Mouse (Mus musculus): ENCODE data around the gene Mettl22. TPM values are rescaled to one million over a fixed set of nuclear protein-coding genes. Genes with fewer than 3 reads are reported as not detected.
A peak's percentile ranks its signal among the peaks of the same experiment; 100 is the strongest.

The Mettl22 gene
- polyA plus RNA-seq, 1 experiment from 2014 or later: 54.2 TPM

DNA sequence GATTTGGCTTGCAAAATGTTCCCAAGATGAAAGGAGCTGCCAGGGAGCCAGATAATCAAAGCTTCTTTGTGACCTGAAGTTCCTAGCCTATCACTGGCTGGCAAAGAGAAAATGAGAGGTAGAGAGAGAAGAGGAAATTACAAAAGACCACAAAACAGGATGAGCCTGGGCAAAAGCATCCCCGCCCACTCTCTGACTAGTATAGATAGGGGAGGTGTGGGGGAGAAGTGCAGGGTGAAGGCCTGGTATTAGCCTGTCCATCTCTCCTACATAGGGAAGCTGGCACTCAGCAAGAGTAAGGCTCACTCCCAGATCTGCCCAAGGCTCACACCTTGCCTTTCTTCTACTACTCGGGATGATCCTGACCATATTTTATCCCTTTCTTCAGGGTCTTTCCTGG lies 15.4 kb upstream of the Mettl22 start:
- no peak overlapping the region for H3K4me2 ChIP-seq
- H3K9me3 ChIP-seq (replicated peaks): no peaks in the 10 kb centered on the region
- no peaks in the 10 kb centered on the region for H3K36me3 ChIP-seq
- WGBS: 56% methylated on average over 2 of the region's 2 CpGs
- H3K9ac ChIP-seq (replicated peaks): no peak overlapping the region
- no peak for ATAC-seq (ENCODE audit: low FRiP score)
- no peak overlapping the region for H3K27ac ChIP-seq (replicated peaks)
- no peak overlapping the region for H3K4me3 ChIP-seq (replicated peaks)
- no peaks in the 10 kb centered on the region for H3K4me1 ChIP-seq
- H3K27me3 ChIP-seq (replicated peaks): no peaks in the 10 kb centered on the region

DNA sequence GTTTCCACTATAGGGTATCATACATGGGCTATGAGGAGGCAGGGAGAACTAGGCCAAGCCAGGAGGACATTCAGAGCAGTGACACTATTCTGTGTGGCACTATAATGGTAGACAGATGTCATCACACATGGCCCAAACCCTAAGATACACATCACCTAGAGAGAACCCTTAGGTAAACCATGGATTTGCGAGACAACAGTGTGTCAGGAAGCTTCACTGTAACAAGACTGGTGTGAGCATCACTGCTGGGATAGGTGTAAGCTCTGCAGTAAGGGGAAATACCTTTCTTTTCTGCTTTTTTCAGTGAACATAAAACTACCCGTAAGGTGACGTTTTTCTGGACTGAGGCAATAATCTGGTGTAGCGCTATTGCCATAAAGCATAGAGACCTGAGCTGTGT lies 12.2 kb upstream of the Mettl22 start:
- 96% methylated on average over 4 of the region's 4 CpGs for WGBS
- H3K4me3 ChIP-seq (replicated peaks): no peak overlapping the region
- no peak for ATAC-seq (ENCODE audit: low FRiP score)

DNA sequence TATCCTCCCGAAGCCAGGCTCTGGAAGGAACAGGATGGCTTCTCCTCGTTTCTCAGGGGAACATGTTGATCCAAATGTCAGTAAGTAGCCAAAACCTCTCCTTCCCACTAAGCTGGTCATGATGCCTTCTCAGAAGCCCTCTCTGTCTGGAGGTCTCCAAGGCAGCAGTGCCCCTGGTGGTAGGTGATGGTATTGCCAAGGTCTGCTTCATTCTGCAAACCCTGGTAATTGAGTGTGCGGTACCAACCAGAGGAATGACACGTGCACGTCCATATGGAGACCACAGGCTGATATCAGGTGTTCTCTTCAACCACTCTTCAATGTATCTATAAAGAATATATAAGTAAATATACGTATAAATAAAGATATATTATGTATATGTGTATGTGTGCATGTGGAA lies 11.5 kb upstream of the Mettl22 start:
- no peak for ATAC-seq (ENCODE audit: low FRiP score)
- Histone ChIP-seq H3K9ac (replicated peaks) (no peak overlapping the region), H3K9me3 (replicated peaks) (no peaks in the 10 kb centered on the region), H3K4me2 (no peak overlapping the region), H3K27ac (replicated peaks) (no peak overlapping the region), H3K27me3 (replicated peaks) (no peaks in the 10 kb centered on the region), H3K4me1 (no peaks in the 10 kb centered on the region), H3K36me3 (no peaks in the 10 kb centered on the region), H3K4me3 (replicated peaks) (no peak overlapping the region)
- WGBS: 37% methylated on average over 6 of the region's 6 CpGs

More for the DNA sequence above, 12.2 kb upstream of the Mettl22 start:
- no peak overlapping the region for H3K9ac ChIP-seq (replicated peaks)
- H3K36me3 ChIP-seq: no peaks in the 10 kb centered on the region
- no peaks in the 10 kb centered on the region for H3K4me1 ChIP-seq
- no peaks in the 10 kb centered on the region for H3K27me3 ChIP-seq (replicated peaks)
- H3K9me3 ChIP-seq (replicated peaks): no peaks in the 10 kb centered on the region
- H3K27ac ChIP-seq (replicated peaks): no peak overlapping the region
- H3K4me2 ChIP-seq: no peak overlapping the region

DNA sequence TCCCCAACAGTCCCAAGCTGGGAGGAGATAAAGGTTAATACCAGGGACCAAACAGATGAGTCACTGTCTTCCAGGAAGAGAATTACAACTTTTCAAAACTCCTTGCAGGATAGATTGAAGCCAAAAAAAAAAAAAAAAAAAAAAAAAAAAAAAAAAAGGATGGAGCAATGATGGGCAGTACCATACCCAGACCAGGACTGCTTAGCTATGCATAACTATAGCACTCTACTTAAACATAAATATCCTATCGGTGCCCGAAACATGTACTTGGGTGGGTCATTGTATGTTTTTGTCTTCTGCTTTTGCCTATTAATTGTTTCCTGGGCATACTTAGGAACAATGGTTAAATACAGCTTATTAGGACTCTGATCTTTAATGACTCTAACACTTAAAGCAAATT lies 456 bp upstream of the Mettl22 start:
- H3K4me1 ChIP-seq: peaks cover 14% of the 10 kb centered on the region

DNA sequence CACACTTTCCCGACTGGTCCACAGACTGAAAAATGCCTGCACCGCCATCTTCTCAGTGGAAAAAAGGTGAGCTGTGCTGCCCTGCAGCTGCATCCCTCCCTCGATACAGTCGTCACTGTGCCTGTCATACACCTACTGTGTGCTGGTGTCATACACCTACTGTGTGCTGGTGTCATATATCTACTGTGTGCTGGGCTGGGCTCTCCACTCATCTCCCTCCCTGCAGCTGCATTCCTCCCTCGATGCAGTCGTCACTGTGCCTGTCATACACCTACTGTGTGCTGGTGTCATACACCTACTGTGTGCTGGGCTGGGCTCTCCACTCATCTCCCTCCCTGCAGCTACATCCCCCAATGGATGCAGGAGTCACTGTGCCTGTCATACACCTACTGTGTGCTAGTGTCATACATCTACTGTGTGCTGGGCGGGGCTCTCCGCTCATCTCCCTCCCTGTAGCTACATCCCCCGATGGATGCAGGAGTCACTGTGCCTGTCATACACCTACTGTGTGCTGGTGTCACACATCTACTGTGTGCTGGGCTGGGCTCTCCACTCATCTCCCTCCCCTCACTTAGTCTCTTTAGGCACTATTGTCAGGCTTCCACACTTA lies 16.9 kb downstream of the Mettl22 start:
- H3K9ac ChIP-seq (replicated peaks): no peak overlapping the region
- 96% methylated on average over 9 of the region's 9 CpGs for WGBS
- H3K27ac ChIP-seq (replicated peaks): no peak overlapping the region
- no peaks in the 10 kb centered on the region for H3K27me3 ChIP-seq (replicated peaks)
- H3K36me3 ChIP-seq: peaks cover 51% of the 10 kb centered on the region
- peaks cover 11% of the 10 kb centered on the region for H3K4me1 ChIP-seq
- H3K4me2 ChIP-seq: no peak overlapping the region
- no peak for ATAC-seq (ENCODE audit: low FRiP score)
- no peak overlapping the region for H3K4me3 ChIP-seq (replicated peaks)
- no peaks in the 10 kb centered on the region for H3K9me3 ChIP-seq (replicated peaks)

More for the DNA sequence above, 456 bp upstream of the Mettl22 start:
- peak overlapping the region; percentile 89 for H3K4me2 ChIP-seq
- no peaks in the 10 kb centered on the region; the same call in 1 of the 2 replicates for H3K27me3 ChIP-seq (replicated peaks)
- no peak overlapping the region for H3K9ac ChIP-seq (replicated peaks)
- H3K36me3 ChIP-seq: no peaks in the 10 kb centered on the region
- peak; percentile 68; the same call in 1 of the 2 replicates for ATAC-seq (ENCODE audit: low FRiP score)
- no peaks in the 10 kb centered on the region for H3K9me3 ChIP-seq (replicated peaks)
- peak overlapping the region; percentile 81 for H3K4me3 ChIP-seq (replicated peaks)
- H3K27ac ChIP-seq (replicated peaks): no peak overlapping the region
- 81% methylated on average over 2 of the region's 2 CpGs for WGBS

DNA sequence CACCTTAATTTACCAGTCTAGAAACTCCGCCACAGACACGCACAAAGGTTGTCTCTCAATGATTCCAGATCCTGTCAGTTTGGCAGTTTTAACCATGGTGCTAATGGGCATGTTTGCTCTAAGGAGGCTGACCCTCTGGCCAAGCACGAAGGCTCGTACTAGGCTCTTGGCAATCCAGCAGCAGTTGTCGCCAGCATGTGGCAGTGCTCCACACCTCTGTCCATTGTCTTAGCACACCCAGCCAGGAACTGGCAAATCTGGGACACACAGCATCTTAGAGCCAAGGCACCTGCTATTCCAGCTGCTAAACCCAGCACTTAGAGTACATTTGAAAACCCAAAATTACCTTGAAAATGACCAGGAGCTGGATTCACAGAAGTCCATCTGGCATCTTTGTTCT lies 18.8 kb downstream of the Mettl22 start:
- Histone ChIP-seq H3K9ac (replicated peaks) (no peak overlapping the region), H3K27ac (replicated peaks) (no peak overlapping the region), H3K36me3 (peaks cover 34% of the 10 kb centered on the region), H3K4me2 (no peak overlapping the region), H3K27me3 (replicated peaks) (no peaks in the 10 kb centered on the region; the same call in 1 of the 2 replicates), H3K9me3 (replicated peaks) (no peaks in the 10 kb centered on the region), H3K4me3 (replicated peaks) (no peak overlapping the region), H3K4me1 (peaks cover 11% of the 10 kb centered on the region)
- ATAC-seq (ENCODE audit: low FRiP score): no peak
- WGBS: 72% methylated on average over 5 of the region's 5 CpGs

DNA sequence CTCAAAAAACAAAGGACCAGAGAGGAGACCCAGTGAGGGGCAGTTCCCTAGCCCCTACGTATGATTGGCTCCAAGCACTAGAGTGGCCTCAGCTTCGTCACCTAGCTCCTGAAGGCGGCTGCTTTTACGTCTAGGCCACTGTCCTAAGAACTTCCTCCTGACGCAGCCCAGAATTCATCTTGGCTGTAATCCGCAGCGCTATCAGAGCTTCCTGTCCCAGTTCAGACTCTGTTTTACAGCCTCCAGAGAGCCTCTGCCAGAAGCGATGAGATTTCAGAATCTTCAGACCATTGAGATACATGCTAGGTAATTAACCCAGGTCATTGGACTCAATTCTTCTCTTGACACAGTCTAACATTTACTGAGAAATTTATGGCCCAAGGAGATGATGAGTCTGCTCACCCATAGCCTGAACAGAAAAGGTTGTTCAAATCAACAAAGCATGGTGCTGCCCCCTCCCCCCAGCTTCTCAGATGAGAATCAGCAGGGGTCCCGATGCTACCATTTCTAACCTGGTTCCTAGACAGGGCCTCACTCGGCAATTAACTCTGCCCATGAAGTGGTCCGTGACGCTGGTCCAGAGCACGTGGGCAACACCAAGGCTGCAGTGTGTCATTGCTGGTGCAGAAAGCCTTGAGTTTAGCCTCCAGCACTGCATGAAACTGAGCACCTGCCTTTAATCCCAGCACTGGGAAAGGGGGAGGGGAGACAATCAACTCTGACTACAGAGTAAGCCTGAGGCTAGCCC lies 21.3 kb downstream of the Mettl22 start:
- H3K36me3 ChIP-seq: peaks cover 11% of the 10 kb centered on the region
- H3K4me2 ChIP-seq: no peak overlapping the region
- H3K4me3 ChIP-seq (replicated peaks): no peak overlapping the region
- ATAC-seq (ENCODE audit: low FRiP score): peak; percentile 53; the same call in 1 of the 2 replicates
- no peak overlapping the region for H3K27ac ChIP-seq (replicated peaks)
- H3K4me1 ChIP-seq: peaks cover 11% of the 10 kb centered on the region
- H3K9me3 ChIP-seq (replicated peaks): no peaks in the 10 kb centered on the region
- no peaks in the 10 kb centered on the region; the same call in 1 of the 2 replicates for H3K27me3 ChIP-seq (replicated peaks)
- WGBS: 12% methylated on average over 13 of the region's 13 CpGs
- H3K9ac ChIP-seq (replicated peaks): no peak overlapping the region

DNA sequence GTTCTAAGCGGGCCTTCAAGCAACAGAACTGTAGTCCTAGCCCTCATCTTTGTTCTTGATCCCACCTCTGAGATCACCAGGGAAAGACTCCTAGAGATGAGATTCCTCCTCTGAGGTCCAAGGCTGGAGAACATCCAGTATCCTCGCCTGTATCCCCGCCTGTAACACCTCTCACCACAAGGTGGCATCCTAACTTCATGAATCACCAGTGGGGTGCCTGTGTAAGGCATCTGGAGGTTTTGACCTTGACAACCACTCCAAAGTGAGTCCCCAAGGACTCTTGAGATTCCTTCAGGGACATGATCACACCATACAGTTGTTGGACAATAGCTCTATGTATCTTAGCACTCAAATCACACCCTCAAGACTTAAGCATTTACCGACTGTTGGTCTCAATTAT lies 23.7 kb downstream of the Mettl22 start:
- Histone ChIP-seq H3K4me2 (no peak overlapping the region), H3K4me1 (peaks cover 11% of the 10 kb centered on the region), H3K9me3 (replicated peaks) (no peaks in the 10 kb centered on the region), H3K36me3 (no peaks in the 10 kb centered on the region), H3K9ac (replicated peaks) (no peak overlapping the region), H3K27ac (replicated peaks) (no peak overlapping the region), H3K27me3 (replicated peaks) (no peaks in the 10 kb centered on the region; the same call in 1 of the 2 replicates), H3K4me3 (replicated peaks) (no peak overlapping the region)
- 0 out of 2 replicates have a peak, but pooled peaks have one; percentile 40 for ATAC-seq (ENCODE audit: low FRiP score)
- 13% methylated on average over 4 of the region's 4 CpGs for whole genome bisulfite sequencing

DNA sequence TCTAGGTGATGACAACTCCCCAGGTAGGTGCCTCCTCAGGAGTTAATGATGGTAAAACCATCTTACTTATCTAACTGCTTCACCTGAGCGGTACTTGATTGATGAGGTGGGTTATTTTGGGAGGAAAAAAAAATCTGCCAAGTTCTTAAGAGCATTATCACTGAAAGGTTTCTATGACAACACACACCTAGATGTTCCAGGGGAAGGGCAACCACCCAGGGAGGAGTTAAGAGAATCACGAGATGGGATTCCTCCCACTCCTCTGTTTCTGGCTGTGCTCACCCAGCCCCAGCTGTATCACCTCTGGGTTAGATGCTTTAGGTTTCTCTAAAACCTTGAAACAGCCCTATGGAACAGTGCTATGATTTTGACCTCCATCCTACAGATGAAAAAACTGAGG lies 26.4 kb downstream of the Mettl22 start:
- Histone ChIP-seq H3K9me3 (replicated peaks) (no peaks in the 10 kb centered on the region), H3K4me2 (no peak overlapping the region), H3K27ac (replicated peaks) (no peak overlapping the region), H3K9ac (replicated peaks) (no peak overlapping the region), H3K4me1 (peaks cover 3% of the 10 kb centered on the region), H3K27me3 (replicated peaks) (no peaks in the 10 kb centered on the region; the same call in 1 of the 2 replicates), H3K4me3 (replicated peaks) (no peak overlapping the region), H3K36me3 (no peaks in the 10 kb centered on the region)
- WGBS: 61% methylated on average over 2 of the region's 2 CpGs
- ATAC-seq (ENCODE audit: low FRiP score): no peak

DNA sequence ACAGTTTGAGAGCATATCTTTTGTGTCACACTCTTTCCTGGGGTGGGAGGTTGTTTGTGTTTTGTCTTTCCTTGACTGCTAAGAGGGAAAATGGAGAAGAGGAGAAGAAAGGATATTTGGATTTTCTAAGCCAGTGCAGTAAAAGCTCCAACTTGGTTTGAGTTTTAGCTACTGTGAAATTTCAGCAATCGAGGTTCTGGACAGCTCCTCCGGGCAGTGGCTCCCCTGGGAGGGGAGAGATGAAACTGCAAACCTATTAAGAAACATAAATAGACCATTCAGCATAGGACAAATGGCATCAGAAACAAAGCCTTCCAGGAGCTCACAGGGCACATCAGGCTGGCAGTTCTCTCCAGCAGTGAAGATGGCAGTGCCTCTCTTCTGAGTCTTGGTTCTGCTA lies 33.7 kb downstream of the Mettl22 start:
- no peaks in the 10 kb centered on the region for H3K36me3 ChIP-seq
- 30% methylated on average over 2 of the region's 2 CpGs for WGBS
- H3K9ac ChIP-seq (replicated peaks): no peak overlapping the region
- no peaks in the 10 kb centered on the region for H3K9me3 ChIP-seq (replicated peaks)
- H3K4me1 ChIP-seq: no peaks in the 10 kb centered on the region
- no peaks in the 10 kb centered on the region for H3K27me3 ChIP-seq (replicated peaks)
- ATAC-seq (ENCODE audit: low FRiP score): no peak
- H3K27ac ChIP-seq (replicated peaks): no peak overlapping the region
- H3K4me2 ChIP-seq: no peak overlapping the region
- no peak overlapping the region for H3K4me3 ChIP-seq (replicated peaks)

DNA sequence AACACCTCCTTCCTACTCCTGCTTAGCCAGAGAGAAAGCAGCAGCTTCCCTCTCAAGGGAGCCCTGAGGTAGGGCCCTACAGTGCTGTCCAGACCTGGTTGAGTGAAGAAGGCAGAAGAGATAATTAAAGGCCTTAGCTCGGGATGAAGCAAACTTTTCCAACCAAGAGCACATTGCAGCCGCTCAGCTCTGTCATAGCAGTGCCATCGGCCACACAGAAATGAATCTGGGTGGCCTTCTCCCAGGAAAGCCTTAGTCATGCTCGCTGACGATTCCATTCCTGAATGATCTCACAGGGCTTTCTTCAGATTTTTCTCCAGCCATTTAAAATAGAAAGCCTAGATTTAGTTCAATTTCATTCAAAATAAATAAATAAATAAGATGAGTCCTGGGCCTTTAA lies 39.3 kb downstream of the Mettl22 start:
- H3K36me3 ChIP-seq: no peaks in the 10 kb centered on the region
- H3K27ac ChIP-seq (replicated peaks): no peak overlapping the region
- no peaks in the 10 kb centered on the region for H3K27me3 ChIP-seq (replicated peaks)
- no peak for ATAC-seq (ENCODE audit: low FRiP score)
- no peak overlapping the region for H3K9ac ChIP-seq (replicated peaks)
- no peaks in the 10 kb centered on the region for H3K9me3 ChIP-seq (replicated peaks)
- peaks cover 18% of the 10 kb centered on the region for H3K4me1 ChIP-seq
- WGBS: 77% methylated on average over 5 of the region's 5 CpGs
- H3K4me3 ChIP-seq (replicated peaks): no peak overlapping the region
- H3K4me2 ChIP-seq: no peak overlapping the region

DNA sequence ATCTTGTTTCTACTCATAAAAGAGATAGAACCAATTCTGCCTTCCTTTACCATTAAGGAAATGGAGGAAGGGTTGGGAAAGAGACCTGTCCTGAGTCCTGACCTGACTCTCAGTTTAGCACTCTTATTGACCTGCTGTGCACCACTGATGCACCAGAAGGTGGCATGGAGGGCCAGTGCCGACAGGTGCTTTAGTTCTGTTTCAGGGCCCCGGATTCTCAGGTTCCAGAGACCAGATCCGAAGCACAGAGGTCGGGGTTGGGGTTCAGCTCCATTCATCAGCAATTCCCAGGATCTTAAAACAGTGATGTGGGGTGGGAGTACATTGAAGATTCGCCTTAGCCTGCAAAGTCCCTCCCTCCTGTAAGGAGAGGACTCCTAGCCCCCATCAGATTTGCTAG lies 42.2 kb downstream of the Mettl22 start:
- Histone ChIP-seq H3K27me3 (replicated peaks) (no peaks in the 10 kb centered on the region), H3K4me2 (peak overlapping the region; percentile 75), H3K36me3 (no peaks in the 10 kb centered on the region), H3K4me1 (peaks cover 44% of the 10 kb centered on the region), H3K9ac (replicated peaks) (peak overlapping the region; percentile 40), H3K9me3 (replicated peaks) (no peaks in the 10 kb centered on the region), H3K4me3 (replicated peaks) (peak overlapping the region; percentile 72), H3K27ac (replicated peaks) (peak overlapping the region; percentile 58; the same call in 1 of the 2 replicates)
- peak; percentile 36; the same call in 1 of the 2 replicates for ATAC-seq (ENCODE audit: low FRiP score)
- WGBS: 2% methylated on average over 5 of the region's 5 CpGs

Measured in neural tube, embryonic 15.5 days (tissue).